Mouse (Mus musculus) testis, adult 2 months (tissue): ENCODE results near the gene Ephb4. TPM values are rescaled to one million over a fixed set of nuclear protein-coding genes. Genes with fewer than 3 reads are reported as not detected.

Experiments used
- H3K27ac ChIP-seq: fragments of 200-500 bp; 2 replicates; pipeline ENCODE4 v1.5.1; 2012; ENCODE audit warnings: low read depth, low read length; ENCODE audit not compliant: control insufficient read depth, insufficient read depth
- H3K27me3 ChIP-seq: fragments of 200-500 bp; 2 replicates; pipeline ENCODE4 v1.6.1; 2012; ENCODE audit warnings: mild to moderate bottlenecking, low read length, moderate library complexity; ENCODE audit not compliant: control insufficient read depth, insufficient read depth
- H3K36me3 ChIP-seq: fragments of 200-500 bp; 2 replicates; pipeline ENCODE4 v1.6.1; 2012; ENCODE audit warnings: mild to moderate bottlenecking, low read length; ENCODE audit not compliant: control insufficient read depth, insufficient read depth
- H3K4me1 ChIP-seq: fragments of 200-500 bp; 2 replicates; pipeline ENCODE4 v1.6.1; 2012; ENCODE audit warnings: low read length; ENCODE audit not compliant: control insufficient read depth, insufficient read depth
- H3K4me3 ChIP-seq: fragments of 200-500 bp; 2 replicates; pipeline ENCODE4 v1.5.1; 2012; ENCODE audit warnings: low read depth, mild to moderate bottlenecking, low read length, moderate library complexity, mixed read lengths; ENCODE audit not compliant: control insufficient read depth
- CTCF ChIP-seq: fragments of 200-500 bp; IDR thresholded peaks from 2 replicates; pipeline ENCODE4 v1.5.1; 2012; ENCODE audit warnings: low read depth, mild to moderate bottlenecking, inconsistent platforms, low read length, moderate library complexity; ENCODE audit not compliant: control insufficient read depth, insufficient read depth, insufficient replicate concordance
- POLR2A ChIP-seq: fragments of 200-500 bp; IDR thresholded peaks from 2 replicates; pipeline ENCODE4 v1.6.1; 2012; ENCODE audit warnings: low read depth, mild to moderate bottlenecking, inconsistent platforms, low read length, moderate library complexity; ENCODE audit not compliant: control insufficient read depth
- polyA plus RNA-seq: library from polyadenylated mRNA; depleted of rRNA; stranded (reverse); fragments of >200 nt; gene quantifications from 2 replicates; pipeline ENCODE4 v1.2.3, GENCODE M21; 2012; rRNA removed

Gene Ephb4
- 1.8 and 2.7 TPM in 2 replicates for polyA plus RNA-seq

- H3K4me1 ChIP-seq = peaks cover 2% of the 10 kb centered on the region; the same call in 1 of the 2 replicates
- peak within 1 kb of the TSS; percentile 74 for H3K4me3 ChIP-seq
- H3K27ac ChIP-seq = peak within 1 kb of the TSS; percentile 47
- no peak for TF ChIP-seq POLR2A
- no peak for TF ChIP-seq CTCF
- H3K27me3 ChIP-seq = no peaks in the 10 kb centered on the region
- no peaks in the 10 kb centered on the region for H3K36me3 ChIP-seq
Observed at GRCm38 (mm10) chr5:137349384-137350204, at the start of gene Ephb4. Gene Ephb4, plus strand, starts transcription at chr5:137350109.

- H3K27ac ChIP-seq = no peak overlapping the region
- H3K4me3 ChIP-seq = no peak overlapping the region
- no peak for TF ChIP-seq POLR2A
- TF ChIP-seq CTCF = no peak
- H3K27me3 ChIP-seq = no peaks in the 10 kb centered on the region
- H3K36me3 ChIP-seq = peaks cover 19% of the 10 kb centered on the region
- peaks cover under 1% of the 10 kb centered on the region for H3K4me1 ChIP-seq
Observed at GRCm38 (mm10) chr5:137301253-137301652, 48.7 kb upstream of the Ephb4 start.

DNA sequence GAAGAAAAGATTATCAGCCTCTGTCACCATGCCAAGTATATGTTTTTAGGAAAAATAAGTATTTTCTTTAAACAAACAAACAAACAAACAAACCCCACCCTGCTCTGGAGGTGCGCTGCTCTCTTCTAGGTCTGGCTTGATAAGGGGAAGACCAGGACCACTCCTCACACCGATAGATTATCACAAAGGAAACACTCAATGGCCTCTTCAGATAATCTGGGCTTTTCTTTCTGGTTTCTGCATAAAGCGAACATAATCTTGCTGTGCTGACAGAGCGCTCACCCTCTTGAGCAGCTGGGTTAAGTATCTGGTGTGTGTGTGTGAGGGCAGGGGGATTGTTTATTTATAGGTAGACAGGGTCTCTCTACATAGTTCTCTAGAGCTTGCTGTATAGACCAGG is 46.3 kb upstream of the Ephb4 start:
- Histone ChIP-seq H3K4me3 (no peak overlapping the region), H3K27ac (peak overlapping the region; percentile 6; the same call in 1 of the 2 replicates), H3K27me3 (no peaks in the 10 kb centered on the region), H3K4me1 (peaks cover 2% of the 10 kb centered on the region), H3K36me3 (peaks cover 15% of the 10 kb centered on the region)
- TF ChIP-seq CTCF (no peak), POLR2A (no peak)

DNA sequence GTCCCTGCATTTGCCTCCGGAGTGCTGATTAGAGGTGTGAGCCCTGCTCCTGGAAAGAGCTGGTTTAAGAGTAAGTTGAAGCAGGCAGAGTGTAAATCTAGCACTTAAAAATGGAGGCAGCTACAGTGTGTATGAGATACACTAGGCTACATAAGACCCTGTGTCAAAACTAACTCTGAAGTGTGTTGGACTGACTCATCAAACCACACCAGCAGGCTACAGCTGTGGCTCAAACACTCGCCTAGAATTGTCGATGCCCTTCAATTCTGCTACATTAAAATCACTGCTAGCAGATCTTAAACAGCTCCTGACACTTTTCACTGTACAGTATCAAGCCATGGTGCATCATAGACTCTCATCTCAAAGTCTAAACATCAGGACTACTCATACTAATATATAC is 45.7 kb upstream of the Ephb4 start:
- TF ChIP-seq POLR2A (no peak), CTCF (no peak)
- H3K36me3 ChIP-seq = peaks cover 15% of the 10 kb centered on the region
- H3K4me3 ChIP-seq = no peak overlapping the region
- no peak overlapping the region for H3K27ac ChIP-seq
- peaks cover 2% of the 10 kb centered on the region for H3K4me1 ChIP-seq
- H3K27me3 ChIP-seq = no peaks in the 10 kb centered on the region

- Histone ChIP-seq H3K4me3 (no peak overlapping the region), H3K27me3 (no peaks in the 10 kb centered on the region), H3K27ac (no peak overlapping the region), H3K4me1 (peaks cover 2% of the 10 kb centered on the region), H3K36me3 (peaks cover 15% of the 10 kb centered on the region)
- TF ChIP-seq POLR2A (no peak), CTCF (no peak)
Observed at GRCm38 (mm10) chr5:137304816-137305215, 45.1 kb upstream of the Ephb4 start.

GRCm38 (mm10) chr5:137305822-137306221 is 44.1 kb upstream of the Ephb4 start:
- H3K4me3 ChIP-seq = peak overlapping the region; percentile 52
- H3K27me3 ChIP-seq = no peaks in the 10 kb centered on the region
- peaks cover 13% of the 10 kb centered on the region for H3K36me3 ChIP-seq
- TF ChIP-seq CTCF (no peak), POLR2A (no peak)
- H3K4me1 ChIP-seq = peaks cover 2% of the 10 kb centered on the region
- H3K27ac ChIP-seq = no peak overlapping the region

GRCm38 (mm10) chr5:137306439-137307005 is 43.4 kb upstream of the Ephb4 start:
- peaks cover 11% of the 10 kb centered on the region for H3K36me3 ChIP-seq
- H3K4me3 ChIP-seq = peak overlapping the region; percentile 87
- H3K27ac ChIP-seq = peak overlapping the region; percentile 79
- no peak for TF ChIP-seq CTCF
- TF ChIP-seq POLR2A = no peak
- no peaks in the 10 kb centered on the region for H3K27me3 ChIP-seq
- H3K4me1 ChIP-seq = peaks cover 2% of the 10 kb centered on the region
